Mouse (Mus musculus) heart, postnatal 0 days (tissue): ENCODE data around the gene Rnf208. TPM values are rescaled to one million over a fixed set of nuclear protein-coding genes. Genes with fewer than 3 reads are reported as not detected.

Experiments used
- ATAC-seq: fragments of 200-750 bp; cut with Nextera tagmentation; 2 replicates; pipeline ENCODE4 v1.8.0; 2017; ENCODE audit warnings: low read depth, moderate number of reproducible peaks, moderate library complexity; ENCODE audit not compliant: insufficient read depth
- DNase-seq: peaks from one replicate; pipeline ENCODE4 v3.0.0-alpha.2; 2016; ENCODE audit warnings: low spot score
- H3K27ac ChIP-seq: fragments of 300-500 bp; sonication (generic); 2 replicates; pipeline ENCODE4 v1.5.1; 2014; ENCODE audit warnings: low read depth, mild to moderate bottlenecking
- H3K27me3 ChIP-seq: fragments of 300-500 bp; sonication (generic); 2 replicates; pipeline ENCODE4 v1.6.1; 2014; ENCODE audit warnings: low read length, mixed read lengths; ENCODE audit not compliant: control insufficient read depth, insufficient read depth
- H3K36me3 ChIP-seq: fragments of 300-500 bp; sonication (generic); replicated peaks from 2 replicates; pipeline ENCODE4 v1.6.1; 2014; ENCODE audit warnings: low read length, mixed read lengths; ENCODE audit not compliant: control insufficient read depth, insufficient read depth
- H3K4me1 ChIP-seq: fragments of 300-500 bp; sonication (generic); 2 replicates; pipeline ENCODE4 v1.6.1; 2014; ENCODE audit warnings: antibody characterized with exemption; ENCODE audit not compliant: control insufficient read depth, insufficient read depth
- H3K4me2 ChIP-seq: fragments of 300-500 bp; sonication (generic); 2 replicates; pipeline ENCODE4 v1.6.1; 2014; ENCODE audit warnings: low read depth, mild to moderate bottlenecking, low read length, moderate library complexity
- H3K4me3 ChIP-seq: fragments of 300-500 bp; sonication (generic); 2 replicates; pipeline ENCODE4 v1.5.1; 2014; ENCODE audit warnings: low read depth, low read length
- H3K9ac ChIP-seq: fragments of 300-500 bp; sonication (generic); replicated peaks from 2 replicates; pipeline ENCODE4 v1.6.1; 2014; ENCODE audit warnings: low read depth, low read length, mixed read lengths
- H3K9me3 ChIP-seq: fragments of 300-500 bp; sonication (generic); replicated peaks from 2 replicates; pipeline ENCODE4 v1.6.1; 2016; ENCODE audit warnings: low read length; ENCODE audit not compliant: control insufficient read depth
- CTCF ChIP-seq: IDR thresholded peaks from 2 replicates; pipeline ENCODE4 v1.5.1; 2016; ENCODE audit warnings: antibody characterized with exemption, control low read depth, low read depth
- EP300 ChIP-seq: IDR thresholded peaks from 2 replicates; pipeline ENCODE4 v1.6.1; 2016; ENCODE audit warnings: antibody characterized with exemption, low read depth
- WGBS: fragments of 180-500 bp; shearing (Covaris S2); extraction: QIAGEN DNeasy Blood & Tissue Kit; methylation state at CpG from one replicate; pipeline ENCODE4 v1.1.7; 2014; 5-methylcytosine and 5-hydroxymethylcytosine counted together
- polyA plus RNA-seq: library from polyadenylated mRNA; unstranded; fragments of >200 nt; fragmentation: Nextera tagmentation; extraction: Ambion mirVana; gene quantifications from 2 replicates; pipeline ENCODE4 v1.2.1, GENCODE M21; 2015
- total RNA-seq: library from RNA; depleted of rRNA; stranded (reverse); fragments of >200 nt; gene quantifications from 2 replicates; pipeline ENCODE4 v1.2.3, GENCODE M21; 2014; ENCODE audit warnings: low replicate concordance

The Rnf208 gene
- total and polyA plus RNA-seq, 2 experiments from 2014 or later = 0.92 to 2.4 TPM

GRCm38 (mm10) chr2:25271827-25272511 is 29.9 kb downstream of the Rnf208 start, which contains the start of the genes Ssna1 and Anapc2:
Gene Ssna1, minus strand, starts transcription at chr2:25272438.
Gene Anapc2, plus strand, starts transcription at chr2:25272478.
- Histone ChIP-seq H3K27me3 (no peaks in the 10 kb centered on the region), H3K4me1 (peaks cover 22% of the 10 kb centered on the region), H3K27ac (peak within 1 kb of the TSS; percentile 87), H3K4me2 (peak within 1 kb of the TSS; percentile 85), H3K36me3 (peaks cover 51% of the 10 kb centered on the region), H3K4me3 (peak within 1 kb of the TSS; percentile 80), H3K9me3 (no peaks in the 10 kb centered on the region), H3K9ac (peak within 1 kb of the TSS; percentile 67)
- TF ChIP-seq EP300 (no peak), CTCF (peak; percentile 40)
- ATAC-seq = peak; percentile 98
- DNase-seq = peak; percentile 91
- under 1% methylated on average over 55 of the region's 55 CpGs for WGBS

DNA sequence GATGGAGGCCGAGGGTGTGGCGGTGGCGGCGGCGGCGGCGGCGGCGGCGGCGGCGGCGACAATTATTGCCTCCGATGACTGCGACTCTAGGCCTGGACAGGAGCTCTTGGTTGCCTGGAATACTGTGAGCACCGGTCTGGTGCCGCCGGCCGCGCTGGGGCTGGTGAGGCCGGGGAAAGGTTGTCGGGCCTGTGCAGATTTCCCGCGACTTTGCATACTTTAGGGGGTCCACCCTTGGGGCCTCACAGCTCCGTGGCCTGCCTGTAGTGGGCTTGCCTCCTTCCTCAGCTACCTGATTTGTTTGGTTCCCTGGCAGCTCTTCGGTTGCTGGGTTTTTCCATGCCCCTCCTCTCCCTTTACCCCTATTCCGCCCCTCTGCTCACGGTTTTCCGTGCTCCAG is 30.5 kb downstream of the Rnf208 start:
- H3K9ac ChIP-seq = peak overlapping the region; percentile 67
- no peaks in the 10 kb centered on the region for H3K9me3 ChIP-seq
- peak overlapping the region; percentile 80 for H3K4me3 ChIP-seq
- TF ChIP-seq CTCF (no peak), EP300 (no peak)
- ATAC-seq (peak; percentile 9; the same call in 1 of the 2 replicates), DNase-seq (no peak)
- H3K4me1 ChIP-seq = peaks cover 17% of the 10 kb centered on the region
- H3K36me3 ChIP-seq = peaks cover 56% of the 10 kb centered on the region
- WGBS = 0% methylated on average over 28 of the region's 29 CpGs
- H3K27me3 ChIP-seq = no peaks in the 10 kb centered on the region
- peak overlapping the region; percentile 85 for H3K4me2 ChIP-seq
- peak overlapping the region; percentile 87 for H3K27ac ChIP-seq

DNA sequence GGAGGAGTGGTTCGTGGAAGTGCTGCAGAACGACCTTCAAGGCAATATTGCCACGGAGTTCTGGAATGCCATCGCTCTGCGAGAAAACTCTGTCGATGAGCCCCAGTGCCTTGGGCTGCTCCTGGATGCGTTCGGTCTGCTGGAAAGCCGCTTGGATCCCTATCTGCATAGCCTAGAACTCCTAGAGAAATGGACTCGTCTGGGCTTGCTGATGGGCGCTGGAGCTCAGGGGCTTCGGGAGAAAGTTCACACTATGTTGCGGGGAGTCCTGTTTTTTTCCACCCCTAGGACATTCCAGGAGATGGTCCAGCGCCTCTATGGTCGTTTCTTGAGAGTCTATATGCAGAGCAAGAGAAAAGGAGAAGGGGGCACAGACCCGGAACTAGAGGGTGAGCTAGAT is 31.0 kb downstream of the Rnf208 start:
- Histone ChIP-seq H3K4me2 (peak overlapping the region; percentile 85), H3K4me1 (peaks cover 17% of the 10 kb centered on the region), H3K4me3 (peak overlapping the region; percentile 80), H3K27me3 (no peaks in the 10 kb centered on the region), H3K27ac (peak overlapping the region; percentile 87), H3K36me3 (peaks cover 61% of the 10 kb centered on the region), H3K9ac (peak overlapping the region; percentile 67), H3K9me3 (no peaks in the 10 kb centered on the region)
- DNase-seq = no peak
- no peak for ATAC-seq
- TF ChIP-seq EP300 = no peak
- no peak for TF ChIP-seq CTCF
- WGBS = 24% methylated on average over 16 of the region's 16 CpGs

DNA sequence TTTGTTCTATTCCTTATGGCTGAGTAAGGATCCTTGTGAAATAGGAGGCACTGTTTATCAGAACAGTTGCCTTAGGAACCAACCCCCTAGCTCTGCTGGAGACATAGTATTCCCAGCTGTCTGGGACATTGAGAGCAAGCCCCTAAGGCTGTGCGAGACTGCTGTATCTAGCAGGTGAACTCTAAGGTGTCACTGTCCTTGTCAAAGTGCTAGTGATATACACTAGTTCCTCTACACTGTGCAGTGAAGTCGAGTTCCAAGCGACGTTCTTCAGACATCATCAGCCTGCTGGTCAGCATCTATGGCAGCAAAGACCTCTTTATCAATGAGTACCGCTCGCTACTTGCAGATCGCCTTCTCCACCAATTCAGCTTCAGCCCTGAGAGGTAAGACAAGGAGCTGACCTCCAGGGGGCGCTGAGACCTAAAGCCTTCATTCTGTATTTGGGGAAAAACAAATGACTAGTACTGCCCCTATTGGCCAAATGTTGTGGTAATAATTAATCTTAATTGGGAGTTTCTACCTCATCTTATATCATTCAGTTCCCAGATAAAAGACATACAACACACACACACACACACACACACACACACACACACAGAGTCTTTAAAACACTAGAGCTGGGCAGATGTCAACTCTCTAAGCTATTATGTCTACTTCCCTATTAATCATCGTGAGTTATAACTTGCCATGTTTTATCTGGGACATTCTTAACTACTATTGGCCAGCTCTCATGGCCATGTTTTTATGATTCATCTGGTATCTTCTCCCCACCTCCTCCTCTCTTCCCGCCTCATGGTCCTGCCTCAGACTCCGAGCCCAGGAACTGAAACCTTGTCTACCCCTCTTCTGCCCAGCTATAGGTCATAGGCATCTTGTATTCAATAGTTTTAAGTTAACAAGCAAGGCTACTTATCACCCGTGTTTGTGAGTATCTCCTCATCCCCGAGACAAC is 37.1 kb downstream of the Rnf208 start:
- Histone ChIP-seq H3K27me3 (no peaks in the 10 kb centered on the region), H3K27ac (no peak overlapping the region), H3K36me3 (peaks cover 93% of the 10 kb centered on the region), H3K9ac (no peak overlapping the region), H3K4me3 (no peak overlapping the region), H3K4me1 (no peaks in the 10 kb centered on the region), H3K4me2 (no peak overlapping the region), H3K9me3 (no peaks in the 10 kb centered on the region)
- peak; percentile 83 for TF ChIP-seq CTCF
- TF ChIP-seq EP300 = no peak
- ATAC-seq = 0 out of 2 replicates have a peak, but pooled peaks have one; percentile 33
- peak; percentile 74 for DNase-seq
- WGBS = 55% methylated on average over 13 of the region's 13 CpGs

GRCm38 (mm10) chr2:25285551-25285950 is 43.5 kb downstream of the Rnf208 start:
- Histone ChIP-seq H3K27ac (no peak overlapping the region), H3K4me3 (no peak overlapping the region), H3K4me1 (peaks cover 7% of the 10 kb centered on the region), H3K4me2 (no peak overlapping the region), H3K27me3 (peaks cover 26% of the 10 kb centered on the region), H3K9ac (no peak overlapping the region), H3K36me3 (peaks cover 51% of the 10 kb centered on the region), H3K9me3 (no peaks in the 10 kb centered on the region)
- DNase-seq = no peak
- WGBS = 89% methylated on average over 2 of the region's 2 CpGs
- TF ChIP-seq CTCF (no peak), EP300 (no peak)
- no peak for ATAC-seq
